Mouse (Mus musculus): ENCODE data around the gene Cyp2a22. TPM values are rescaled to one million over a fixed set of nuclear protein-coding genes. Genes with fewer than 3 reads are reported as not detected.
"Not testable (repeated sequence)": the region's sequence is repeated elsewhere in the genome, so short reads cannot be mapped to it uniquely, and the experiment has no call there.

Gene Cyp2a22
- not detected in 2 replicates for polyA plus RNA-seq (2015; fragmentation: Nextera tagmentation; extraction: Ambion mirVana)

GRCm38 (mm10) chr7:26939262-26939661 lies at the start of gene Cyp2a22:
Gene Cyp2a22, minus strand, starts transcription at chr7:26939384.
- Histone ChIP-seq H3K4me3 (replicated peaks) (no peak within 1 kb of the TSS), H3K36me3 (no peaks in the 10 kb centered on the region), H3K27ac (no peak within 1 kb of the TSS), H3K4me2 (replicated peaks) (no peak within 1 kb of the TSS), H3K4me1 (replicated peaks) (no peaks in the 10 kb centered on the region), H3K27me3 (no peaks in the 10 kb centered on the region), H3K9ac (replicated peaks) (no peak within 1 kb of the TSS), H3K9me3 (peaks cover 18% of the 10 kb centered on the region)
- 80% methylated on average over 4 of the region's 4 CpGs for WGBS
- no peak for ATAC-seq

- not testable (repeated sequence) for H3K9me3 ChIP-seq; H3K36me3 ChIP-seq; H3K27ac ChIP-seq; ATAC-seq; H3K4me3 ChIP-seq (replicated peaks); H3K9ac ChIP-seq (replicated peaks); H3K4me2 ChIP-seq (replicated peaks); H3K27me3 ChIP-seq; H3K4me1 ChIP-seq (replicated peaks)
- 32% methylated on average over 1 of the region's 1 CpGs for WGBS
Observed at GRCm38 (mm10) chr7:26983151-26983550, 44.0 kb upstream of the Cyp2a22 start.

- Histone ChIP-seq H3K27ac (no peak overlapping the region), H3K9ac (replicated peaks) (no peak overlapping the region), H3K4me3 (replicated peaks) (no peak overlapping the region), H3K4me2 (replicated peaks) (no peak overlapping the region), H3K9me3 (0 out of 2 replicates have a peak, but pooled peaks cover 8% of the 10 kb centered on the region), H3K36me3 (no peaks in the 10 kb centered on the region), H3K4me1 (replicated peaks) (no peaks in the 10 kb centered on the region), H3K27me3 (no peaks in the 10 kb centered on the region)
- WGBS, result 21% methylated on average over 1 of the region's 1 CpGs
- ATAC-seq, result no peak
Observed at GRCm38 (mm10) chr7:26982551-26982950, 43.4 kb upstream of the Cyp2a22 start.

- not testable (repeated sequence) for H3K36me3 ChIP-seq; H3K27me3 ChIP-seq; H3K4me3 ChIP-seq (replicated peaks); H3K9me3 ChIP-seq; H3K9ac ChIP-seq (replicated peaks); H3K4me2 ChIP-seq (replicated peaks); ATAC-seq; H3K4me1 ChIP-seq (replicated peaks); H3K27ac ChIP-seq
- WGBS, result 77% methylated on average over 1 of the region's 1 CpGs
Observed at GRCm38 (mm10) chr7:26981937-26982336, 42.8 kb upstream of the Cyp2a22 start.

GRCm38 (mm10) chr7:26981464-26981863 lies 42.3 kb upstream of the Cyp2a22 start:
- H3K4me3 ChIP-seq (replicated peaks); H3K27me3 ChIP-seq; H3K9ac ChIP-seq (replicated peaks); H3K4me2 ChIP-seq (replicated peaks); H3K36me3 ChIP-seq; ATAC-seq; H3K27ac ChIP-seq; H3K9me3 ChIP-seq; H3K4me1 ChIP-seq (replicated peaks): not testable (repeated sequence)
- WGBS, result 77% methylated on average over 2 of the region's 2 CpGs

GRCm38 (mm10) chr7:26962371-26962770 lies 23.2 kb upstream of the Cyp2a22 start:
- not testable (repeated sequence) for H3K27ac ChIP-seq; H3K4me1 ChIP-seq (replicated peaks); H3K27me3 ChIP-seq; H3K9ac ChIP-seq (replicated peaks); ATAC-seq; H3K4me3 ChIP-seq (replicated peaks); H3K9me3 ChIP-seq; H3K4me2 ChIP-seq (replicated peaks); H3K36me3 ChIP-seq
- WGBS, result 68% methylated on average over 1 of the region's 1 CpGs

- H3K4me3 ChIP-seq (replicated peaks); H3K4me1 ChIP-seq (replicated peaks); H3K27ac ChIP-seq; H3K27me3 ChIP-seq; H3K4me2 ChIP-seq (replicated peaks); H3K9me3 ChIP-seq; ATAC-seq; H3K9ac ChIP-seq (replicated peaks); H3K36me3 ChIP-seq: not testable (repeated sequence)
- 94% methylated on average over 2 of the region's 2 CpGs for WGBS
Observed at GRCm38 (mm10) chr7:26953306-26953705, 14.1 kb upstream of the Cyp2a22 start.

GRCm38 (mm10) chr7:26952671-26953070 lies 13.5 kb upstream of the Cyp2a22 start:
- H3K36me3 ChIP-seq; H3K4me3 ChIP-seq (replicated peaks); H3K4me1 ChIP-seq (replicated peaks); H3K9ac ChIP-seq (replicated peaks); H3K4me2 ChIP-seq (replicated peaks); H3K27me3 ChIP-seq; H3K27ac ChIP-seq; ATAC-seq; H3K9me3 ChIP-seq: not testable (repeated sequence)
- WGBS, result 89% methylated on average over 3 of the region's 3 CpGs

GRCm38 (mm10) chr7:26941320-26941925 lies 2.2 kb upstream of the Cyp2a22 start:
- not testable (repeated sequence) for H3K27ac ChIP-seq; H3K4me3 ChIP-seq (replicated peaks); H3K9ac ChIP-seq (replicated peaks); H3K27me3 ChIP-seq; H3K4me2 ChIP-seq (replicated peaks); ATAC-seq; H3K36me3 ChIP-seq; H3K4me1 ChIP-seq (replicated peaks)
- WGBS, result 49% methylated on average over 2 of the region's 2 CpGs
- peaks cover 18% of the 10 kb centered on the region for H3K9me3 ChIP-seq

GRCm38 (mm10) chr7:26917114-26917513 lies 22.1 kb downstream of the Cyp2a22 start:
- H3K4me3 ChIP-seq (replicated peaks); H3K4me2 ChIP-seq (replicated peaks); H3K9ac ChIP-seq (replicated peaks); H3K27ac ChIP-seq; H3K4me1 ChIP-seq (replicated peaks); H3K36me3 ChIP-seq; H3K27me3 ChIP-seq; ATAC-seq: not testable (repeated sequence)
- 72% methylated on average over 2 of the region's 2 CpGs for WGBS
- peaks cover 11% of the 10 kb centered on the region for H3K9me3 ChIP-seq

Other genes with a start within 250 kb of the Cyp2a22 start
- gene Cyp2b19, start 182.2 kb downstream of the Cyp2a22 start, polyA plus RNA-seq (2015; fragmentation: Nextera tagmentation; extraction: Ambion mirVana), result 0.27 and 0.38 TPM in 2 replicates
- gene Cyp2g1, start 130.5 kb downstream of the Cyp2a22 start, polyA plus RNA-seq (2015; fragmentation: Nextera tagmentation; extraction: Ambion mirVana), result not detected in 2 replicates
- 0.36 and 0.37 TPM in 2 replicates for gene Cyp2a5, start 104.1 kb downstream of the Cyp2a22 start, polyA plus RNA-seq (2015; fragmentation: Nextera tagmentation; extraction: Ambion mirVana)
- gene Cyp2a12, start 89.7 kb upstream of the Cyp2a22 start, polyA plus RNA-seq (2015; fragmentation: Nextera tagmentation; extraction: Ambion mirVana), result not detected in 2 replicates
- gene Cyp2f2, start 180.5 kb upstream of the Cyp2a22 start, polyA plus RNA-seq (2015; fragmentation: Nextera tagmentation; extraction: Ambion mirVana), result not detected in 2 replicates
- gene Cyp2t4, start 214.3 kb upstream of the Cyp2a22 start, polyA plus RNA-seq (2015; fragmentation: Nextera tagmentation; extraction: Ambion mirVana), result 0.22 TPM in 1 of 2 replicates, not detected in the other
- gene Egln2, start 227.4 kb upstream of the Cyp2a22 start, polyA plus RNA-seq (2015; fragmentation: Nextera tagmentation; extraction: Ambion mirVana), result 87.0 and 101 TPM in 2 replicates
- 104 and 110 TPM in 2 replicates for gene Rab4b, start 239.5 kb upstream of the Cyp2a22 start, polyA plus RNA-seq (2015; fragmentation: Nextera tagmentation; extraction: Ambion mirVana)
- gene Gm21983, start 241.7 kb upstream of the Cyp2a22 start, polyA plus RNA-seq (2015; fragmentation: Nextera tagmentation; extraction: Ambion mirVana), result 0.36 TPM in 1 of 2 replicates, not detected in the other
- gene Mia, start 241.8 kb upstream of the Cyp2a22 start, polyA plus RNA-seq (2015; fragmentation: Nextera tagmentation; extraction: Ambion mirVana), result 3.6 and 5.1 TPM in 2 replicates